Mouse (Mus musculus) C2C12 (cell line): ENCODE data around the gene Hoxa10.

Experiments
- CTCF ChIP-seq: IDR thresholded peaks from one replicate; pipeline ENCODE4 v1.5.1; 2011; ENCODE audit not compliant: control insufficient read depth, insufficient read depth, insufficient read length
- MAX ChIP-seq: IDR thresholded peaks from one replicate; pipeline ENCODE4 v1.6.1; 2011; ENCODE audit warnings: mild to moderate bottlenecking, control low read depth
- MYOD1 ChIP-seq: IDR thresholded peaks from one replicate; pipeline ENCODE4 v1.6.1; 2011; ENCODE audit warnings: low read depth; ENCODE audit not compliant: control insufficient read depth, insufficient read length
- MYOG ChIP-seq: IDR thresholded peaks from one replicate; pipeline ENCODE4 v1.6.1; 2011; ENCODE audit not compliant: control insufficient read depth, insufficient read length; ENCODE audit errors: extremely low read depth
- USF1 ChIP-seq: IDR thresholded peaks from one replicate; pipeline ENCODE4 v1.6.1; 2011; ENCODE audit warnings: low read depth, mild to moderate bottlenecking, control low read depth, moderate library complexity

GRCm38 (mm10) chr6:52276920-52277319 is 36.3 kb upstream of the Hoxa10 start:
- TF ChIP-seq MAX (no peak), CTCF (no peak), USF1 (no peak), MYOD1 (no peak), MYOG (no peak)
